Mouse (Mus musculus) MEL (cell line): Measurements from ENCODE around the gene Cdk14. TPM values are rescaled to one million over a fixed set of nuclear protein-coding genes. Genes with fewer than 3 reads are reported as not detected.
"Not testable (repeated sequence)": the region's sequence is repeated elsewhere in the genome, so short reads cannot be mapped to it uniquely, and the experiment has no call there.

ENCODE experiments used
- DNase-seq: peaks from one replicate; pipeline ENCODE4 v3.0.0; 2011; ENCODE audit warnings: low read depth, low spot score
- H3K27ac ChIP-seq: 2 replicates; pipeline ENCODE4 v1.5.1; 2012; ENCODE audit warnings: low read depth, mild to moderate bottlenecking, control low read depth, low read length, moderate library complexity; ENCODE audit not compliant: control insufficient read depth
- H3K27me3 ChIP-seq, 2 experiments: fragments of 150-350 bp in 1 of 2; sonication (generic) in 1 of 2; 2 replicates each; pipeline ENCODE4 v1.6.1; 2012; ENCODE audit warnings: low read length in 2 of 2, mild to moderate bottlenecking in 2 of 2, improper control_type of control experiment in 1 of 2, moderate library complexity in 1 of 2; ENCODE audit not compliant: insufficient read depth in 2 of 2, control insufficient read depth in 1 of 2
- H3K36me3 ChIP-seq, 2 experiments: 2 replicates each; pipeline ENCODE4 v1.6.1; 2012 to 2014; ENCODE audit warnings: low read length in 2 of 2, improper control_type of control experiment in 1 of 2, inconsistent platforms in 1 of 2, mild to moderate bottlenecking in 1 of 2; ENCODE audit not compliant: insufficient read depth in 2 of 2, control insufficient read depth in 1 of 2
- H3K4me1 ChIP-seq, 2 experiments: fragments of 150-350 bp in 1 of 2; sonication (generic) in 1 of 2; 2 replicates each; pipeline ENCODE4 v1.6.1; 2012; ENCODE audit warnings: low read length in 2 of 2, improper control_type of control experiment in 1 of 2, mild to moderate bottlenecking in 1 of 2; ENCODE audit not compliant: insufficient read depth in 2 of 2, control insufficient read depth in 1 of 2
- H3K4me3 ChIP-seq, 2 experiments: fragments of 150-350 bp in 1 of 2; sonication (generic) in 1 of 2; 2 replicates each; pipeline ENCODE4 v1.5.1; 2012; ENCODE audit warnings: low read depth in 2 of 2, low read length in 2 of 2, mild to moderate bottlenecking in 2 of 2, moderate library complexity in 2 of 2, control low read depth in 1 of 2, improper control_type of control experiment in 1 of 2; ENCODE audit not compliant: control insufficient read depth in 1 of 2, insufficient read depth in 1 of 2
- H3K79me2 ChIP-seq: 2 replicates; pipeline ENCODE4 v1.6.1; 2012; ENCODE audit warnings: mild to moderate bottlenecking, low read length, moderate library complexity; ENCODE audit not compliant: control insufficient read depth, poor library complexity, insufficient read depth
- H3K9ac ChIP-seq: 2 replicates; pipeline ENCODE4 v1.6.1; 2012; ENCODE audit warnings: low read depth, mild to moderate bottlenecking, control low read depth, low read length, moderate library complexity; ENCODE audit not compliant: control insufficient read depth, poor library complexity, severe bottlenecking
- H3K9me3 ChIP-seq: fragments of 150-350 bp; sonication (generic); replicated peaks from 2 replicates; pipeline ENCODE4 v1.6.1; 2012; ENCODE audit warnings: mild to moderate bottlenecking, low read length, improper control_type of control experiment, moderate library complexity; ENCODE audit not compliant: insufficient read depth
- BHLHE40 ChIP-seq: IDR thresholded peaks from 2 replicates; pipeline ENCODE4 v1.6.1; 2012; ENCODE audit warnings: low read depth, mild to moderate bottlenecking, inconsistent platforms, low read length, improper control_type of control experiment, borderline replicate concordance
- CTCF ChIP-seq, 3 experiments: IDR thresholded peaks in 2 of 3; conservative IDR thresholded peaks in 1 of 3; 2 replicates each; pipeline ENCODE4 v1.5.1; 2011 to 2012; ENCODE audit warnings: low read length in 3 of 3, low read depth in 2 of 3, mild to moderate bottlenecking in 2 of 3, improper control_type of control experiment in 1 of 3, inconsistent platforms in 1 of 3, mixed read lengths in 1 of 3, moderate library complexity in 1 of 3; ENCODE audit not compliant: control insufficient read depth in 1 of 3, insufficient read depth in 1 of 3, poor library complexity in 1 of 3, severe bottlenecking in 1 of 3
- E2F4 ChIP-seq: IDR thresholded peaks from 2 replicates; pipeline ENCODE4 v1.6.1; 2011; ENCODE audit warnings: low read depth, low read length, improper control_type of control experiment, borderline replicate concordance
- EP300 ChIP-seq, 2 experiments: IDR thresholded peaks; 2 replicates each; pipeline ENCODE4 v1.6.1; 2011; ENCODE audit warnings: improper control_type of control experiment in 2 of 2, low read length in 2 of 2, low read depth in 1 of 2, mild to moderate bottlenecking in 1 of 2
- KAT2A ChIP-seq: conservative IDR thresholded peaks from 2 replicates; pipeline ENCODE4 v1.6.1; 2012; ENCODE audit warnings: low read depth, low read length, improper control_type of control experiment, inconsistent platforms
- MAZ ChIP-seq: IDR thresholded peaks from 2 replicates; pipeline ENCODE4 v1.6.1; 2012; ENCODE audit warnings: low read depth, mild to moderate bottlenecking, inconsistent platforms, low read length, improper control_type of control experiment
- MEF2A ChIP-seq: IDR thresholded peaks from 2 replicates; pipeline ENCODE4 v1.6.1; 2014; ENCODE audit warnings: low read depth, mild to moderate bottlenecking, inconsistent platforms, low read length, improper control_type of control experiment; ENCODE audit not compliant: poor library complexity, insufficient replicate concordance, severe bottlenecking; ENCODE audit errors: extremely low read depth
- MXI1 ChIP-seq: IDR thresholded peaks from 2 replicates; pipeline ENCODE4 v1.6.1; 2011; ENCODE audit warnings: mild to moderate bottlenecking, low read depth, low read length, improper control_type of control experiment
- MYB ChIP-seq: IDR thresholded peaks from 2 replicates; pipeline ENCODE4 v1.6.1; 2011; ENCODE audit warnings: mild to moderate bottlenecking, low read depth, low read length, improper control_type of control experiment
- MYC ChIP-seq: IDR thresholded peaks from 2 replicates; pipeline ENCODE4 v1.6.1; 2011; ENCODE audit warnings: low read depth, mild to moderate bottlenecking, low read length, improper control_type of control experiment, moderate library complexity
- NELFE ChIP-seq: IDR thresholded peaks from 2 replicates; pipeline ENCODE4 v1.6.1; 2011; ENCODE audit warnings: low read depth, low read length, improper control_type of control experiment
- NRF1 ChIP-seq: IDR thresholded peaks from 2 replicates; pipeline ENCODE4 v1.6.1; 2014; ENCODE audit warnings: low read depth, mild to moderate bottlenecking, inconsistent platforms, low read length, improper control_type of control experiment, moderate library complexity; ENCODE audit not compliant: poor library complexity, insufficient read depth, severe bottlenecking
- POLR2A ChIP-seq, 2 experiments: IDR thresholded peaks; 2 replicates each; pipeline ENCODE4 v1.6.1; 2011 to 2012; ENCODE audit warnings: low read length in 2 of 2, mild to moderate bottlenecking in 2 of 2, control low read depth in 1 of 2, improper control_type of control experiment in 1 of 2, low read depth in 1 of 2, moderate library complexity in 1 of 2; ENCODE audit not compliant: control insufficient read depth in 1 of 2, insufficient read depth in 1 of 2, poor library complexity in 1 of 2
- POLR2AphosphoS2 ChIP-seq: IDR thresholded peaks from 2 replicates; pipeline ENCODE4 v1.6.1; 2011; ENCODE audit warnings: low read length, improper control_type of control experiment
- POLR2AphosphoS5 ChIP-seq: IDR thresholded peaks from 2 replicates; pipeline ENCODE4 v1.6.1; 2012; ENCODE audit warnings: low read depth, borderline replicate concordance, mild to moderate bottlenecking, inconsistent platforms, low read length, moderate library complexity, mixed read lengths
- RCOR1 ChIP-seq: IDR thresholded peaks from 2 replicates; pipeline ENCODE4 v1.6.1; 2012; ENCODE audit warnings: low read depth, mild to moderate bottlenecking, inconsistent platforms, low read length, improper control_type of control experiment
- SIN3A ChIP-seq: IDR thresholded peaks from 2 replicates; pipeline ENCODE4 v1.6.1; 2012; ENCODE audit warnings: low read length, improper control_type of control experiment, inconsistent platforms
- SMC3 ChIP-seq: IDR thresholded peaks from 2 replicates; pipeline ENCODE4 v1.6.1; 2011; ENCODE audit warnings: low read depth, low read length, improper control_type of control experiment
- TAL1 ChIP-seq: IDR thresholded peaks from 2 replicates; pipeline ENCODE4 v1.6.1; 2012; ENCODE audit warnings: mild to moderate bottlenecking, inconsistent platforms, low read length, moderate library complexity, mixed read lengths
- TCF12 ChIP-seq: IDR thresholded peaks from 2 replicates; pipeline ENCODE4 v1.6.1; 2014; ENCODE audit warnings: low read depth, mild to moderate bottlenecking, inconsistent platforms, low read length, improper control_type of control experiment, moderate library complexity
- UBTF ChIP-seq: IDR thresholded peaks from 2 replicates; pipeline ENCODE4 v1.6.1; 2012; ENCODE audit warnings: low read depth, mild to moderate bottlenecking, inconsistent platforms, low read length, improper control_type of control experiment, moderate library complexity, borderline replicate concordance; ENCODE audit not compliant: insufficient read depth
- USF2 ChIP-seq, 2 experiments: IDR thresholded peaks; 2 replicates each; pipeline ENCODE4 v1.6.1; 2011 to 2012; ENCODE audit warnings: improper control_type of control experiment in 2 of 2, low read length in 2 of 2, borderline replicate concordance in 1 of 2, inconsistent platforms in 1 of 2, low read depth in 1 of 2, mild to moderate bottlenecking in 1 of 2; ENCODE audit not compliant: insufficient read depth in 1 of 2
- ZC3H11A ChIP-seq: IDR thresholded peaks from 2 replicates; pipeline ENCODE4 v1.6.1; 2012; ENCODE audit warnings: low read depth, mild to moderate bottlenecking, inconsistent platforms, low read length, improper control_type of control experiment
- ZKSCAN1 ChIP-seq: IDR thresholded peaks from 2 replicates; pipeline ENCODE4 v1.6.1; 2012; ENCODE audit warnings: low read depth, mild to moderate bottlenecking, inconsistent platforms, low read length, improper control_type of control experiment, moderate library complexity
- polyA plus RNA-seq, 2 experiments: library from polyadenylated mRNA; stranded (reverse) in 1 of 2; unstranded in 1 of 2; fragments of >175 nt in 1 of 2; fragments of >200 nt in 1 of 2; gene quantifications; 2 replicates each; pipeline versions ENCODE4 v1.2.1 to v1.2.4; 2012; ENCODE audit warnings: low replicate concordance in 2 of 2, low read depth in 1 of 2; ENCODE audit not compliant: insufficient read length in 2 of 2, insufficient read depth in 1 of 2, missing spikeins in 1 of 2
- total RNA-seq: library from RNA; depleted of rRNA; stranded (reverse); fragments of 300-350 nt; gene quantifications from 2 replicates; pipeline ENCODE4 v1.2.3, GENCODE M21; 2012

Cdk14 gene
- total and polyA plus RNA-seq, 3 experiments, result not detected

DNA sequence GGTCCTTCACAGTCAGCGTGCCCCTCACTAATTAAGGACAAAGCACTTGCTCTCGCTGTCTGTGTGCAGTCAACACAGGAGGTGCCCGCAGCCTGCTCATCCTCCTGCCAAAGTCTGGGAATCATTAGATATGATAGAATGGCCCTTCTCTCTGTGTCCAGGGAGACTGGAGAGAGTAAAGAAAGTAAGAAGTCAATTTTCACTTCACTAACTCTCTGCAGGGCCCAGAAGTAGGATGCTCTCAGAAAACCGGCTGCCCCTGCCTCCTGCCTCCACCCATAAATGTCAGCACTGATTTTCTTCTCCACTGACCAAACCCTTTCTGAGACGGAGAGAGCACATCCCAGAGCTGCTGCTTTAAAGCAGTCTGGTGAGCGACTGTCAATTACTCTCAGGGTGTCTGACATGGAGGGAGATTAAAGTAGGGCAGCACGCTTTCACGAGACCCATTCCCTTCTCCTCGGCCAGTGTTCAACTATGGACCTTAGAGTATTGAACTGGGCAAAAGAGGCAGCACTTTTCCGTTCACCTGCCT is 89.1 kb downstream of the Cdk14 start:
- H3K79me2 ChIP-seq, result no peaks in the 10 kb centered on the region
- H3K4me1 ChIP-seq, result no peaks in the 10 kb centered on the region
- no peak for DNase-seq
- TF ChIP-seq MEF2A (no peak), KAT2A (no peak), ZKSCAN1 (no peak), NRF1 (no peak), RCOR1 (no peak), POLR2AphosphoS5 (no peak), BHLHE40 (no peak), MAZ (no peak), TCF12 (no peak), NELFE (no peak), SIN3A (no peak), POLR2AphosphoS2 (no peak), USF2 (IDR thresholded peaks at IDR 0.05; ENCODE audit: borderline replicate concordance in 1 of 2, insufficient read depth in 1 of 2, low read depth in 1 of 2, low read length in 2 of 2) (no peak), ZC3H11A (no peak)
- no peak overlapping the region for H3K9ac ChIP-seq
- no peaks in the 10 kb centered on the region for H3K9me3 ChIP-seq
- no peaks in the 10 kb centered on the region for H3K36me3 ChIP-seq
- no peaks in the 10 kb centered on the region for H3K27me3 ChIP-seq
- H3K27ac ChIP-seq, result no peak overlapping the region
- no peak overlapping the region for H3K4me3 ChIP-seq

GRCm38 (mm10) chr5:5329018-5329417 is 91.1 kb downstream of the Cdk14 start:
- not testable (repeated sequence) for H3K79me2 ChIP-seq, H3K9me3 ChIP-seq, H3K36me3 ChIP-seq, H3K9ac ChIP-seq, H3K27ac ChIP-seq, H3K4me3 ChIP-seq, DNase-seq, H3K4me1 ChIP-seq, H3K27me3 ChIP-seq

GRCm38 (mm10) chr5:5326716-5327115 is 93.4 kb downstream of the Cdk14 start:
- Histone ChIP-seq H3K4me1 (no peaks in the 10 kb centered on the region), H3K4me3 (no peak overlapping the region), H3K9me3 (no peaks in the 10 kb centered on the region), H3K79me2 (no peaks in the 10 kb centered on the region), H3K36me3 (no peaks in the 10 kb centered on the region), H3K27me3 (no peaks in the 10 kb centered on the region), H3K27ac (no peak overlapping the region)
- DNase-seq, result no peak
- TF ChIP-seq MEF2A, result no peak
- TF ChIP-seq SMC3, result no peak
- TF ChIP-seq RCOR1, result no peak
- no peak for TF ChIP-seq TAL1
- TF ChIP-seq USF2 (IDR thresholded peaks at IDR 0.05; ENCODE audit: borderline replicate concordance in 1 of 2, insufficient read depth in 1 of 2, low read depth in 1 of 2, low read length in 2 of 2), result no peak
- no peak for TF ChIP-seq CTCF (IDR thresholded peaks at IDR 0.05 in 2 of 3, conservative IDR thresholded peaks at IDR 0.05 in 1 of 3; ENCODE audit: control insufficient read depth in 1 of 3, insufficient read depth in 1 of 3, low read depth in 2 of 3, low read length in 3 of 3, poor library complexity in 1 of 3, severe bottlenecking in 1 of 3)
- no peak for TF ChIP-seq MYB
- no peak for TF ChIP-seq MYC
- no peak for TF ChIP-seq UBTF
- no peak for TF ChIP-seq EP300 (IDR thresholded peaks at IDR 0.05; ENCODE audit: low read depth in 1 of 2, low read length in 2 of 2)
- TF ChIP-seq NRF1, result no peak
- TF ChIP-seq E2F4, result no peak
- TF ChIP-seq MXI1, result no peak
- no peak for TF ChIP-seq POLR2A (IDR thresholded peaks at IDR 0.05; ENCODE audit: control insufficient read depth in 1 of 2, insufficient read depth in 1 of 2, low read depth in 1 of 2, low read length in 2 of 2, poor library complexity in 1 of 2)
- TF ChIP-seq NELFE, result no peak
- TF ChIP-seq, all 39 proteins: peak for 0
- H3K9ac ChIP-seq, result no peak overlapping the region
